Mouse (Mus musculus): ENCODE results near the gene Hist1h2bg. TPM values are rescaled to one million over a fixed set of nuclear protein-coding genes. Genes with fewer than 3 reads are reported as not detected.
"Not testable (repeated sequence)": the region's sequence is repeated elsewhere in the genome, so short reads cannot be mapped to it uniquely, and the experiment has no call there.

Gene Hist1h2bg
- polyA plus RNA-seq, 1 experiment = not detected

DNA sequence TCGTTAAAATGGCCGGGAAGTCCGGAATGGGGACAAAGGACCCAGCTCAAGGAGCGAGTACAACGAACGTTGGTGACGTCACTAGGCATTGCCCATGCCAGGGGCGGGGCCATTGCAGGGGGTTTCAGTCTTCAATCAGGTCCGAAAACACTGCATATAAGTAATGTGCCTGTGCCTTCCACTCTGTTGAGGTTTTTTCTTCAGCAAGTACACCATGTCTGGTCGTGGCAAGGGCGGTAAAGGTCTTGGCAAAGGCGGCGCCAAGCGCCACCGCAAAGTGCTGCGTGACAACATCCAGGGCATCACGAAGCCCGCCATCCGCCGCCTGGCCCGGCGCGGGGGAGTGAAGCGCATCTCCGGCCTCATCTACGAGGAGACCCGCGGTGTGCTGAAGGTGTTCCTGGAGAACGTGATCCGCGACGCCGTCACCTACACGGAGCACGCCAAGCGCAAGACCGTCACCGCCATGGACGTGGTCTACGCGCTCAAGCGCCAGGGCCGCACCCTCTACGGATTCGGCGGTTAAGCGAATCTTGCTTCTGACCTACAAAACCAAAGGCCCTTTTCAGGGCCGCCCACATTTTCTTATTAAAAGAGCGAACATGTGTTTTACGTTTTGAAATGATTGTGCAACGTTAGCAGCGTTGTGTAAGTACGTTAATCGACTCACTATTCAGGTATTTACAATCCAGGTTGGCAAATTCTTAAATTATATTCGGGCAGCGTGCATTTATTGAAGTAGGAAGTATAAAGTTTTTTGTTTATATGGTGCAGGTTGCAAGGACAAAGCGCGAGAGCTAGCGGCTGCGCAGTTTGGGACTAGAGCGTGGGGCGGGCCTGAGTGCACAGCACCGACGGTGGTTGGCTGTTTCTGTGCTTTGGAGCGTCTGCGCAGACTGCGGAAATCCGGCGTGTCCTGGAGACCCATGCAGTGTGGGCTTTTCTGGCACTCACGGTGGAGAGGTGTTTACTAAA, 40.0 kb upstream of the Hist1h2bg start, which contains the start of gene Hist1h4h:
Hist1h4h (plus strand) TSS at position 150 of the 975 bp plus-strand sequence.
- TF ChIP-seq POLR2A (IDR thresholded peaks at IDR 0.05; ENCODE audit: insufficient read depth, low read depth, low read length) (peak; percentile 92), CTCF (IDR thresholded peaks at IDR 0.05; ENCODE audit: insufficient read depth, low read depth, low read length) (no peak)
- H3K4me1 ChIP-seq (ENCODE audit: control insufficient read depth, insufficient read depth, low read length) = peaks cover 12% of the 10 kb centered on the region
- peak within 1 kb of the TSS; percentile 57 for H3K4me3 ChIP-seq (ENCODE audit: insufficient read depth, low read depth, low read length)
- H3K27ac ChIP-seq (ENCODE audit: insufficient read depth, low read depth, low read length) = peak within 1 kb of the TSS; percentile 95
- WGBS = under 1% methylated on average over 58 of the region's 70 CpGs

DNA sequence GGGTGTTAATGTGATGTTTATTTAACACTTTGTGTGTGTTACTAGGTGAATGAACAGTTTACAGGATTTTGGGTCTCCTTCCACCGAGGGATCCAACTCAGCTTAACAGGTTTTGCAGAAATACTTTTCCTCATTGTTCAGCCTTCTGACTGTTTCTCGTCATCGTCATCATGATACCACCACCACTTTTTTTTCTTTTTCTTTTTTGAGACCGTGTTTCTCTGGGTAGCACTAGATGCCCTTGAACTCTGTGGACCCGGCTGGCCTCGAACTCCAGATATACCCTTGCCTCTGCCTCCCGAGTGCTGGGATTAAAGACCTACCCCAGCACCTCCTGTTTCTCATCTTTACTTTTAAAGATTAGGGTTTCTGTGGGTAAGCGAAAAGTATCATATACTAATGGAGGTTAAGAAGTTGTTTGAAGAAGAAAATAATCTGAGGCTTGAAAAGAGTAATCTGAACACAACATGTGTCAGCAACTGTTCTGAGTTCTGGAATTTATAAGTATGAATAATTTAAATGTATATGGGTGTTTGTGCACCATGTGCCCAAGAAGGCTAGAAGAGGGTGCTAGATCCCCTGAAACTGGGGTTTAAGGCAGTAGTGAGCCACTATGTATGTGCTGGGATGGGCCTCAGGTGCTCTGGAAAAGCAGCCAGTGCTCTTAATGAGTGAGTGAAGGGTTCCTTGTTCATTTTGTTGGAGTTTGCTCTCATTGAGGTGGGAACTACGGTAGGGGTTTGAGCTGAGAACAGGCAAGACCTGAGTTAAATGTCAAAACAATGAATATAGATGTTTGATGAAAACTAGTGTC, 38.7 kb upstream of the Hist1h2bg start:
- 13% methylated on average over 9 of the region's 9 CpGs for WGBS
- TF ChIP-seq CTCF (IDR thresholded peaks at IDR 0.05; ENCODE audit: insufficient read depth, low read depth, low read length) (no peak), POLR2A (IDR thresholded peaks at IDR 0.05; ENCODE audit: insufficient read depth, low read depth, low read length) (no peak)
- Histone ChIP-seq H3K27ac (ENCODE audit: insufficient read depth, low read depth, low read length) (no peak overlapping the region), H3K4me1 (ENCODE audit: control insufficient read depth, insufficient read depth, low read length) (peaks cover 12% of the 10 kb centered on the region), H3K4me3 (ENCODE audit: insufficient read depth, low read depth, low read length) (no peak overlapping the region)

DNA sequence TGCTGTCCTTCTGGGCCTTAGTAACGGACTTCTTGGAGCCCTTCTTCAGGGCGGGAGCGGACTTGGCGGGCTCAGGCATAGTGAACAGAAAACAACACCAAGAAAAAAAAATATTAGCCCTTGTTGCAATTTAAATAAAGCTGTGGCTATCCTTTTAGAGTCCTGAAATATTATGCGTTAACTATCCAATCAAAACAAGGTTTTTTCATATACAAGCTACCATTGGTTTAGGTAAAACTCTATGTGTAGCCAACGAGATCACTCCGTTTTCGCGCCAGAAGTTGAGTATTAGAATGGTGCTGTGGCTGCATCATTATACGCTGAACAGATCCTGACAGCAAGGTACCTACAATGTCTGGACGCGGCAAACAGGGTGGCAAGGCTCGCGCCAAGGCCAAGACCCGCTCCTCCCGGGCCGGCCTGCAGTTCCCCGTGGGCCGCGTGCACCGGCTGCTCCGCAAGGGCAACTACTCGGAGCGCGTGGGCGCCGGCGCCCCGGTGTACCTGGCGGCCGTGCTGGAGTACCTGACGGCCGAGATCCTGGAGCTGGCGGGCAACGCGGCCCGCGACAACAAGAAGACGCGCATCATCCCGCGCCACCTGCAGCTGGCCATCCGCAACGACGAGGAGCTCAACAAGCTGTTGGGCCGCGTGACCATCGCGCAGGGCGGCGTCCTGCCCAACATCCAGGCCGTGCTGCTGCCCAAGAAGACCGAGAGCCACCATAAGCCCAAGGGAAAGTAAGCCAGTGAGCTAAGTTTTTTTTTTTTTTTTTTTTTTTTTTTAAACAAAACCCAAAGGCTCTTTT, 37.4 kb upstream of the Hist1h2bg start, which contains the start of gene Hist1h2af:
Hist1h2af (plus strand) TSS at position 347 of the 808 bp plus-strand sequence.
- H3K4me3 ChIP-seq (ENCODE audit: insufficient read depth, low read depth, low read length) = peak within 1 kb of the TSS; percentile 50
- WGBS = under 1% methylated on average over 29 of the region's 53 CpGs
- H3K4me1 ChIP-seq (ENCODE audit: control insufficient read depth, insufficient read depth, low read length) = peaks cover 12% of the 10 kb centered on the region
- H3K27ac ChIP-seq (ENCODE audit: insufficient read depth, low read depth, low read length) = peak within 1 kb of the TSS; percentile 69; the same call in 1 of the 2 replicates

GRCm38 (mm10) chr13:23534368-23535131, 36.6 kb upstream of the Hist1h2bg start:
- no peak overlapping the region for H3K4me3 ChIP-seq (ENCODE audit: insufficient read depth, low read depth, low read length)
- under 1% methylated on average over 15 of the region's 15 CpGs for WGBS
- TF ChIP-seq POLR2A (IDR thresholded peaks at IDR 0.05; ENCODE audit: insufficient read depth, low read depth, low read length) = no peak
- peaks cover 12% of the 10 kb centered on the region for H3K4me1 ChIP-seq (ENCODE audit: control insufficient read depth, insufficient read depth, low read length)
- no peak overlapping the region for H3K27ac ChIP-seq (ENCODE audit: insufficient read depth, low read depth, low read length)

DNA sequence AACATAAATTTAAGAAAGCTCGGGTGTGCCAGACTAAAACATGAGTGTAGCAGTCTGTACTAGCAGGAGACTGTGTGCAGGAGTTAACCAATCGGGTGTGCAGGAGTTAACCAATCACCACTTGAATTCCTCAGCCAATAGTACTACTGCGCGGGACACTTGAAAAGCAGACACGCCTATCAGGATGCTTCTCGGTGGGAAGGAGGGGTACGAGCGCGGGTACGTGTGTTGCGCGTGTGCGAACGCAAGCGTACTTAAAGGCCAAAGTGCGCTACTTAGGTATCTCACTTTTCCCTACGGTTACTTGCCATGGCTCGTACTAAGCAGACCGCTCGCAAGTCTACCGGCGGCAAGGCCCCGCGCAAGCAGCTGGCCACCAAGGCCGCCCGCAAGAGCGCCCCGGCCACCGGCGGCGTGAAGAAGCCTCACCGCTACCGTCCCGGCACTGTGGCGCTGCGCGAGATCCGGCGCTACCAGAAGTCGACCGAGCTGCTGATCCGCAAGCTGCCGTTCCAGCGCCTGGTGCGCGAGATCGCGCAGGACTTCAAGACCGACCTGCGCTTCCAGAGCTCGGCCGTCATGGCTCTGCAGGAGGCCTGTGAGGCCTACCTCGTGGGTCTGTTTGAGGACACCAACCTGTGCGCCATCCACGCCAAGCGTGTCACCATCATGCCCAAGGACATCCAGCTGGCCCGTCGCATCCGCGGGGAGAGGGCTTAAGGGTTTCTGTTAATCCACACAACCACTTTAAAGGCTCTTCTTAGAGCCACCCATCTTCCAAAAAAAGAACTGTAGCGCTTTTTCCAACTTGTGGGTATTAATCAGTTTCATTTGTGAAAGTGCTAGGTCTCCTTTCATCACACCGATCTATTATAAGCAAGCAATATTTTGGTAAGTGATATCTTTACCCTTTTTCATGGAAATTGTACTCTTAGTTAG, 35.8 kb upstream of the Hist1h2bg start, which contains the start of gene Hist1h3g:
Hist1h3g (plus strand) TSS at position 286 of the 939 bp plus-strand sequence.
- Histone ChIP-seq H3K4me3 (ENCODE audit: insufficient read depth, low read depth, low read length) (peak within 1 kb of the TSS; percentile 64), H3K4me1 (ENCODE audit: control insufficient read depth, insufficient read depth, low read length) (peaks cover 12% of the 10 kb centered on the region)
- under 1% methylated on average over 54 of the region's 62 CpGs for WGBS
- not testable (repeated sequence) for H3K27ac ChIP-seq (ENCODE audit: insufficient read depth, low read depth, low read length)

DNA sequence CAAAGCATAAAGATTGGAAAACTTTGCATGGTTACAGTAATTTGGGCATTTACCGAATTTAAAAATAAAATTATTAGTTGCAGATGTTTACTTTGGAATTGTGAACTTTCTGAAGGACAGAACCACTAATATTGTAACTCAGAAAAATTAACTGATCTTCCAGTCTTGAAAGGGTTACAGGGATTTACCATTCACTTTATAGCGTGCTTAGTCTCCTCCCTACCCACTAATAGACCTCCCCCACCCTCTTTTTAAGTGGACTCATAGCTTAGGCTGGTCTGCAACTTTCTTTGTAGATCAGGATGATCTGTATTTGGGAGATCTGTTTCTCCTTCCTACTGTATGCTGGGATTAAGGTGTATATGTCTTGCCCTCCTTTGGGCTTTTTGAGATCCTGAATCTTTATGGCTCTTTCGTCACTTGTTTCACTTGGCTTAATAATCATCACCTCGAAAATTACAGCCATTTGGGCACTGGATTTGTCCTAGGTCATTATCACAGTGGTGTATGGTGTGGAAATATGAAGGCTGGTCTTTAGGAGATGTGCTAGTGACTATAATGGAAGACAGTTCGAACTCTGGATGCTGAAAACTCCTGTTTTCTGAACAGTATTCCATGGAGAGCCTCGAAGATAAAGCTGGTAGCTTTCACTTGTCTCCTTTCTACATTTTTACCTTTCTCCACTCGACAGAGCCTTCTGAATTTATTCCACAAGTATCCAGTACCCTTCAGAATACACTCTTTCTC, 34.9 kb upstream of the Hist1h2bg start:
- 14% methylated on average over 7 of the region's 7 CpGs for WGBS
- TF ChIP-seq CTCF (IDR thresholded peaks at IDR 0.05; ENCODE audit: insufficient read depth, low read depth, low read length) (no peak), POLR2A (IDR thresholded peaks at IDR 0.05; ENCODE audit: insufficient read depth, low read depth, low read length) (no peak)
- H3K27ac ChIP-seq (ENCODE audit: insufficient read depth, low read depth, low read length) = no peak overlapping the region
- peaks cover 12% of the 10 kb centered on the region for H3K4me1 ChIP-seq (ENCODE audit: control insufficient read depth, insufficient read depth, low read length)
- H3K4me3 ChIP-seq (ENCODE audit: insufficient read depth, low read depth, low read length) = no peak overlapping the region

All from olfactory bulb, adult 2 months (tissue).